Mouse (Mus musculus) midbrain, embryonic 16.5 days (tissue): Measurements from ENCODE around the gene Ccpg1os. TPM values are rescaled to one million over a fixed set of nuclear protein-coding genes. Genes with fewer than 3 reads are reported as not detected.

ENCODE experiments used
- ATAC-seq: fragments of 200-750 bp; cut with Nextera tagmentation; 2 replicates; pipeline ENCODE4 v1.8.0; 2017; ENCODE audit warnings: moderate TSS enrichment
- H3K27ac ChIP-seq: fragments of 300-500 bp; sonication (generic); 2 replicates; pipeline ENCODE4 v1.5.1; 2014; ENCODE audit warnings: mild to moderate bottlenecking, low read length, mixed read lengths
- H3K27me3 ChIP-seq: fragments of 300-500 bp; sonication (generic); 2 replicates; pipeline ENCODE4 v1.6.1; 2014; ENCODE audit warnings: low read depth, low read length, mixed read lengths; ENCODE audit not compliant: control insufficient read depth, insufficient read depth
- H3K36me3 ChIP-seq: fragments of 300-500 bp; sonication (generic); 2 replicates; pipeline ENCODE4 v1.6.1; 2014; ENCODE audit warnings: mild to moderate bottlenecking, low read length, moderate library complexity, mixed read lengths; ENCODE audit not compliant: control insufficient read depth, insufficient read depth
- H3K4me1 ChIP-seq: fragments of 300-500 bp; sonication (generic); 2 replicates; pipeline ENCODE4 v1.6.1; 2014; ENCODE audit warnings: mild to moderate bottlenecking, low read length, mixed read lengths; ENCODE audit not compliant: control insufficient read depth, insufficient read depth
- H3K4me2 ChIP-seq: fragments of 300-500 bp; sonication (generic); 2 replicates; pipeline ENCODE4 v1.6.1; 2014; ENCODE audit warnings: mild to moderate bottlenecking, low read length, mixed read lengths
- H3K4me3 ChIP-seq: fragments of 300-500 bp; sonication (generic); 2 replicates; pipeline ENCODE4 v1.5.1; 2014; ENCODE audit warnings: low read depth, mild to moderate bottlenecking, low read length, moderate library complexity, mixed read lengths
- H3K9ac ChIP-seq: fragments of 300-500 bp; sonication (generic); 2 replicates; pipeline ENCODE4 v1.6.1; 2014; ENCODE audit warnings: low read depth, low read length, mixed read lengths
- H3K9me3 ChIP-seq: fragments of 300-500 bp; sonication (generic); replicated peaks from 2 replicates; pipeline ENCODE4 v1.6.1; 2014; ENCODE audit warnings: mild to moderate bottlenecking, low read length, mixed read lengths; ENCODE audit not compliant: control insufficient read depth, poor library complexity, severe bottlenecking
- WGBS: fragments of 180-500 bp; shearing (Covaris S2); extraction: QIAGEN DNeasy Blood & Tissue Kit; methylation state at CpG from one replicate; pipeline ENCODE4 v1.1.7; 2014; 5-methylcytosine and 5-hydroxymethylcytosine counted together
- microRNA-seq: library from miRNA; unstranded; fragments of <30 nt; microRNA quantifications from one replicate; pipeline ENCODE4, GENCODE M21; 2017
- polyA plus RNA-seq: library from polyadenylated mRNA; unstranded; fragments of >200 nt; fragmentation: Nextera tagmentation; extraction: Ambion mirVana; gene quantifications from 2 replicates; pipeline ENCODE4 v1.2.1, GENCODE M21; 2015

Ccpg1os gene
- polyA plus RNA-seq, 1 experiment from 2014 or later: 24.2 TPM

- no peaks in the 10 kb centered on the region for H3K4me1 ChIP-seq
- no peak overlapping the region for H3K9ac ChIP-seq
- no peak overlapping the region for H3K27ac ChIP-seq
- 78% methylated on average over 7 of the region's 7 CpGs for WGBS
- H3K4me3 ChIP-seq: no peak overlapping the region
- no peak overlapping the region for H3K4me2 ChIP-seq
- H3K27me3 ChIP-seq: no peaks in the 10 kb centered on the region
- H3K36me3 ChIP-seq: peaks cover 23% of the 10 kb centered on the region
- no peak for ATAC-seq
- H3K9me3 ChIP-seq: no peaks in the 10 kb centered on the region; the same call in 1 of the 2 replicates
Measured at GRCm38 (mm10) chr9:72949572-72949971, 35.6 kb downstream of the Ccpg1os start.

DNA sequence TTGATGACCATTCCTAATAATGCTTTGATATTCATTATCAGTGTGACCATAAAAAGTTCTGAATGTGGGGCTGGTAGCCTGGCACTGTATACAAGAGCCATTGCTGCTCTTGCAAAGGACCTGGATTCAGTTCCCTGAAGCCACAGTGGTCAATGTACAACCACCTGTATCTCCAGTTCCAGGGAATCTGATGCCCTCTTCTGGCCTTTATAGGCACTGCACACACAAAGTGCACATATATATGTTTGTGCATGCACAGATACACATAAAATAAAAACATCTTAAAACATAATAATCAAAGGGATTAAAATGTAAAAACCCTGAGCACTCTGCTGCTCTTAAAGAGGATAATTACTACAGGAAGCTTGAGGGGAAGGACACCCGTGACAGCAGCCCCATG, 38.2 kb downstream of the Ccpg1os start:
- Histone ChIP-seq H3K9ac (no peak overlapping the region), H3K27ac (no peak overlapping the region), H3K27me3 (no peaks in the 10 kb centered on the region), H3K4me3 (no peak overlapping the region), H3K4me2 (no peak overlapping the region), H3K4me1 (no peaks in the 10 kb centered on the region), H3K36me3 (peaks cover 23% of the 10 kb centered on the region), H3K9me3 (no peaks in the 10 kb centered on the region; the same call in 1 of the 2 replicates)
- 95% methylated on average over 1 of the region's 1 CpGs for WGBS
- no peak for ATAC-seq

DNA sequence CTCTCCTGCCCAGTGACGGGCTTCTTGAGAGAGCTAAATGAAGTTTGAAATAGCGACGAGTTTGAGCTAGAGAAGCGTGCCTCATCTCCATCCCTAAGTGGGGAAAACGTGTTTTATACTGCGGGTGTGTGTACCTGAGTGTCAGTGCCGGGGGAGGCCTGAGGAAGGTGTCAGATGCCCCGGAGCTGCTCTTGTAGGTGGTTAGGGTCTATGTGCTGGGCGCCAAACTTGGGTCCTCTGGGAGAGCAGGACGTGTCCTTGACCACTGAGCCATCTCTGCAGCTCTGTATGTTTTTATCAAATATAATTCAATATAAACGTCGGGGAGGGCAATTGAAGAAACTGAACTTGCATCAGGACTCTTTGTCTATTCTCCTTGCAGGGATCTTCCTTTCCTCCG, 40.9 kb downstream of the Ccpg1os start:
- H3K9ac ChIP-seq: no peak overlapping the region
- no peak overlapping the region for H3K4me2 ChIP-seq
- no peaks in the 10 kb centered on the region; the same call in 1 of the 2 replicates for H3K9me3 ChIP-seq
- H3K4me1 ChIP-seq: no peaks in the 10 kb centered on the region
- peaks cover 23% of the 10 kb centered on the region for H3K36me3 ChIP-seq
- H3K27ac ChIP-seq: no peak overlapping the region
- no peak for ATAC-seq
- WGBS: 95% methylated on average over 13 of the region's 13 CpGs
- no peaks in the 10 kb centered on the region for H3K27me3 ChIP-seq
- H3K4me3 ChIP-seq: no peak overlapping the region

- no peak for ATAC-seq
- no peaks in the 10 kb centered on the region for H3K4me1 ChIP-seq
- no peak overlapping the region for H3K4me2 ChIP-seq
- H3K27ac ChIP-seq: no peak overlapping the region
- peaks cover 23% of the 10 kb centered on the region for H3K36me3 ChIP-seq
- no peak overlapping the region for H3K9ac ChIP-seq
- H3K4me3 ChIP-seq: no peak overlapping the region
- no peaks in the 10 kb centered on the region; the same call in 1 of the 2 replicates for H3K9me3 ChIP-seq
- WGBS: 60% methylated on average over 3 of the region's 3 CpGs
- H3K27me3 ChIP-seq: no peaks in the 10 kb centered on the region
Measured at GRCm38 (mm10) chr9:72943424-72943823, 41.8 kb downstream of the Ccpg1os start.

GRCm38 (mm10) chr9:72936301-72936700, 48.9 kb downstream of the Ccpg1os start:
- no peak for ATAC-seq
- H3K36me3 ChIP-seq: no peaks in the 10 kb centered on the region
- H3K4me3 ChIP-seq: no peak overlapping the region
- no peaks in the 10 kb centered on the region for H3K4me1 ChIP-seq
- WGBS: 84% methylated on average over 2 of the region's 2 CpGs
- H3K27ac ChIP-seq: no peak overlapping the region
- no peak overlapping the region for H3K4me2 ChIP-seq
- no peaks in the 10 kb centered on the region for H3K9me3 ChIP-seq
- no peaks in the 10 kb centered on the region for H3K27me3 ChIP-seq
- no peak overlapping the region for H3K9ac ChIP-seq

DNA sequence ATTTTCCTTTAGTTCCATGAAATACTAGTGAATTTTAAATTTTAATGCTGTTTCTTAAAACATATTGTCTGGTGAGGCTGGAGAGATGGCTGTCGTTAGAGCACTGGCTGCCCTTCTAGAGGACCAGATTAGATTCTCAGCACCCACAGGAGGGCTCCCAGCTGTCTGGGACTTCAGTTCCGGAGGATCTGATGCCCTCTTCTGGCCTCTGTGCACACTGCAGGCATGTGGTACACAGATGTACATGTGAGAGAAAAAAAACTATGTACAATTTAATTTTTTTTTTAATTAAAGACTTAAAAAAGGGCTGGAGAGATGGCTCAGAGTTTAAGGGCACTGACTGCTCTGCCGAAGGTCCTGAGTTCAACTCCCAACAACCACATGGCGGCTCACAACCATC, 49.9 kb downstream of the Ccpg1os start:
- H3K36me3 ChIP-seq: no peaks in the 10 kb centered on the region

DNA sequence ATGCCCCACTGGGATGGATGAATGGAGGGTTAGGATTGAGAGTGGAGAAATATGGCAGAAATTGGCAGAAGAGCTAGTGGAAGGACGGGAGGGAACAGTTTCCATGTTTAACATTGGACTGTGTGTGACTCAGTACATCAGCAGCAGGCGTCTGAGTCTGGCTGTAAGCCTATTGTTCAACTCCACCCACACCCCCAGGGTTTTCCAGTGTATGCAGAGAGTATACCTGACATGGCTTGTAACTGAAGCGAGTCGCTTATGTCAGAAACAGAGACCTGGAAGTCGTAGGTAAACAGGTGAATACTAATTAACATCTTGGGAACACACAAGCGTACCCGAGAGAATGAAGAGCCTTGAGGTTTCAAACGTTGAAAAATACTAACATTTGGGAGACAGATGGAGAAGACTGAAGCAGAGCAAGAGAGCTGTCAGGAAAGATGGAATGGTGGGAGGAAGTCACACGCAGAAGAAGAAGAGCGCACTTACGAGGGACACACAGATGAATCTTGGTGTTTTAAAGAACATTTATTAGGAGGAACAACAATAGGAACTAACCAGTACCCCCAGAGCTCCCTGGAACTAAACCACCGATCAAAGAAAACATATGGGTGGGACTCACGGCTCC, 53.9 kb downstream of the Ccpg1os start:
- no peak overlapping the region for H3K4me2 ChIP-seq
- H3K9me3 ChIP-seq: no peaks in the 10 kb centered on the region
- 82% methylated on average over 13 of the region's 13 CpGs for WGBS
- H3K27ac ChIP-seq: no peak overlapping the region
- no peaks in the 10 kb centered on the region for H3K36me3 ChIP-seq
- H3K4me3 ChIP-seq: no peak overlapping the region
- H3K27me3 ChIP-seq: no peaks in the 10 kb centered on the region
- H3K4me1 ChIP-seq: peaks cover 20% of the 10 kb centered on the region
- no peak for ATAC-seq
- H3K9ac ChIP-seq: no peak overlapping the region

More for the DNA sequence above, 49.9 kb downstream of the Ccpg1os start:
- Histone ChIP-seq H3K4me2 (no peak overlapping the region), H3K9me3 (no peaks in the 10 kb centered on the region), H3K4me3 (no peak overlapping the region), H3K27ac (no peak overlapping the region), H3K9ac (no peak overlapping the region), H3K4me1 (no peaks in the 10 kb centered on the region), H3K27me3 (no peaks in the 10 kb centered on the region)
- ATAC-seq: no peak
- WGBS: 90% methylated on average over 4 of the region's 4 CpGs

Small RNA genes lying within 50 kb of the gene (microRNA-seq; reads per million reads assigned to microRNA genes)
- not detected for gene Gm27353

Other genes starting within 250 kb of the Ccpg1os start
- gene Prtg, start 178.5 kb downstream of the Ccpg1os start, polyA plus RNA-seq: 0.41 and 0.56 TPM in 2 replicates
- 13.5 and 14.2 TPM in 2 replicates for gene Pygo1, start 59.7 kb downstream of the Ccpg1os start, polyA plus RNA-seq
- gene Dyx1c1, start 26.6 kb downstream of the Ccpg1os start, polyA plus RNA-seq: 2.6 and 2.8 TPM in 2 replicates
- not detected in 2 replicates for gene Gm44503, start 26.5 kb downstream of the Ccpg1os start, polyA plus RNA-seq
- 51.8 and 52.3 TPM in 2 replicates for gene Ccpg1, start within 50 bp of the Ccpg1os start, polyA plus RNA-seq
- 14.9 and 18.6 TPM in 2 replicates for gene Pigb, start 55.0 kb upstream of the Ccpg1os start, polyA plus RNA-seq
- gene Rab27a, start 59.5 kb upstream of the Ccpg1os start, polyA plus RNA-seq: 3.3 and 3.6 TPM in 2 replicates
- 0.24 and 0.25 TPM in 2 replicates for gene Khdc3, start 116.5 kb upstream of the Ccpg1os start, polyA plus RNA-seq
- not detected in 2 replicates for gene Gm20509, start 117.1 kb upstream of the Ccpg1os start, polyA plus RNA-seq
- 103 and 109 TPM in 2 replicates for gene Rsl24d1, start 128.0 kb upstream of the Ccpg1os start, polyA plus RNA-seq